Mouse (Mus musculus) liver, postnatal 0 days (tissue): ENCODE data around the gene Smarcd1. TPM values are rescaled to one million over a fixed set of nuclear protein-coding genes. Genes with fewer than 3 reads are reported as not detected.
A peak's percentile ranks its signal among the peaks of the same experiment; 100 is the strongest.

ENCODE experiments used
- ATAC-seq: fragments of 200-750 bp; cut with Nextera tagmentation; 2 replicates; pipeline ENCODE4 v1.8.0; 2017; ENCODE audit warnings: mild to moderate bottlenecking, moderate library complexity
- DNase-seq: peaks from one replicate; pipeline ENCODE4 v3.0.0-alpha.2; 2016
- H3K27ac ChIP-seq: fragments of 300-500 bp; sonication (generic); 2 replicates; pipeline ENCODE4 v1.5.1; 2014; ENCODE audit warnings: antibody characterized with exemption, moderate library complexity, mild to moderate bottlenecking, low read depth
- H3K27me3 ChIP-seq: fragments of 300-500 bp; sonication (generic); 2 replicates; pipeline ENCODE4 v1.6.1; 2014; ENCODE audit warnings: low read length, control low read depth, mixed read lengths; ENCODE audit not compliant: insufficient read depth
- H3K36me3 ChIP-seq: fragments of 300-500 bp; sonication (generic); replicated peaks from 2 replicates; pipeline ENCODE4 v1.6.1; 2014; ENCODE audit warnings: mild to moderate bottlenecking, control low read depth, low read length, moderate library complexity, mixed read lengths; ENCODE audit not compliant: insufficient read depth
- H3K4me1 ChIP-seq: fragments of 300-500 bp; sonication (generic); 2 replicates; pipeline ENCODE4 v1.6.1; 2014; ENCODE audit warnings: antibody characterized with exemption, mild to moderate bottlenecking, control low read depth; ENCODE audit not compliant: insufficient read depth
- H3K4me2 ChIP-seq: fragments of 300-500 bp; sonication (generic); 2 replicates; pipeline ENCODE4 v1.6.1; 2014; ENCODE audit warnings: low read depth, mild to moderate bottlenecking, low read length, moderate library complexity, mixed read lengths
- H3K4me3 ChIP-seq: fragments of 300-500 bp; sonication (generic); 2 replicates; pipeline ENCODE4 v1.5.1; 2014; ENCODE audit warnings: low read depth, low read length
- H3K9ac ChIP-seq: fragments of 300-500 bp; sonication (generic); replicated peaks from 2 replicates; pipeline ENCODE4 v1.6.1; 2014; ENCODE audit warnings: mild to moderate bottlenecking, moderate library complexity
- H3K9me3 ChIP-seq: fragments of 300-500 bp; sonication (generic); 2 replicates; pipeline ENCODE4 v1.6.1; 2016; ENCODE audit warnings: mild to moderate bottlenecking, control low read depth, low read length, mixed read lengths
- CTCF ChIP-seq: sonication (generic); IDR thresholded peaks from 2 replicates; pipeline ENCODE4 v1.5.1; 2016; ENCODE audit warnings: antibody characterized with exemption, low read depth
- EP300 ChIP-seq: IDR thresholded peaks from 2 replicates; pipeline ENCODE4 v1.6.1; 2016; ENCODE audit warnings: antibody characterized with exemption, low read depth, mild to moderate bottlenecking
- WGBS: fragments of 180-500 bp; shearing (Covaris S2); extraction: QIAGEN DNeasy Blood & Tissue Kit; methylation state at CpG from one replicate; pipeline ENCODE4 v1.1.7; 2014; ENCODE audit not compliant: insufficient replicate concordance; 5-methylcytosine and 5-hydroxymethylcytosine counted together
- polyA plus RNA-seq: library from polyadenylated mRNA; unstranded; fragments of >200 nt; fragmentation: Nextera tagmentation; extraction: Ambion mirVana; gene quantifications from 2 replicates; pipeline ENCODE4 v1.2.1, GENCODE M21; 2015

Smarcd1 gene
- polyA plus RNA-seq, 1 experiment from 2014 or later, result 5.3 TPM

GRCm38 (mm10) chr15:99662371-99662770 lies 39.6 kb upstream of the Smarcd1 start:
- ATAC-seq, result no peak
- peaks cover 32% of the 10 kb centered on the region for H3K27me3 ChIP-seq
- DNase-seq, result no peak
- H3K9ac ChIP-seq, result no peak overlapping the region
- H3K36me3 ChIP-seq, result no peaks in the 10 kb centered on the region
- no peak for TF ChIP-seq EP300
- no peak overlapping the region for H3K27ac ChIP-seq
- peaks cover 16% of the 10 kb centered on the region for H3K4me1 ChIP-seq
- H3K4me3 ChIP-seq, result no peak overlapping the region
- no peak overlapping the region for H3K4me2 ChIP-seq
- 36% methylated on average over 7 of the region's 7 CpGs for WGBS
- 0 out of 2 replicates have a peak, but pooled peaks cover under 1% of the 10 kb centered on the region for H3K9me3 ChIP-seq

GRCm38 (mm10) chr15:99663964-99664599 lies 37.8 kb upstream of the Smarcd1 start:
- Histone ChIP-seq H3K36me3 (no peaks in the 10 kb centered on the region), H3K9me3 (0 out of 2 replicates have a peak, but pooled peaks cover 2% of the 10 kb centered on the region), H3K4me3 (peak overlapping the region; percentile 45), H3K9ac (peak overlapping the region; percentile 54), H3K4me2 (peak overlapping the region; percentile 90), H3K4me1 (peaks cover 16% of the 10 kb centered on the region), H3K27ac (0 out of 2 replicates have a peak overlapping the region, but pooled peaks have one; percentile 22), H3K27me3 (peaks cover 41% of the 10 kb centered on the region)
- ATAC-seq (no peak; the same call in 1 of the 2 replicates), DNase-seq (no peak)
- WGBS, result 4% methylated on average over 17 of the region's 17 CpGs
- TF ChIP-seq CTCF (no peak), EP300 (no peak)

- peaks cover 16% of the 10 kb centered on the region for H3K4me1 ChIP-seq
- H3K9me3 ChIP-seq, result 0 out of 2 replicates have a peak, but pooled peaks cover 2% of the 10 kb centered on the region
- H3K9ac ChIP-seq, result peak overlapping the region; percentile 54
- peak overlapping the region; percentile 90 for H3K4me2 ChIP-seq
- WGBS, result 2% methylated on average over 39 of the region's 52 CpGs
- H3K27ac ChIP-seq, result peak overlapping the region; percentile 35; the same call in 1 of the 2 replicates
- peak overlapping the region; percentile 45 for H3K4me3 ChIP-seq
- no peaks in the 10 kb centered on the region for H3K36me3 ChIP-seq
- H3K27me3 ChIP-seq, result peaks cover 48% of the 10 kb centered on the region
- TF ChIP-seq EP300 (peak; percentile 95), CTCF (no peak)
- ATAC-seq (peak; percentile 92), DNase-seq (peak; percentile 83)
Observed at GRCm38 (mm10) chr15:99664600-99665451, 37.1 kb upstream of the Smarcd1 start.

- H3K4me1 ChIP-seq, result peaks cover 20% of the 10 kb centered on the region
- no peak for DNase-seq
- H3K9me3 ChIP-seq, result 0 out of 2 replicates have a peak, but pooled peaks cover 2% of the 10 kb centered on the region
- no peak for ATAC-seq
- peaks cover 74% of the 10 kb centered on the region for H3K27me3 ChIP-seq
- 93% methylated on average over 2 of the region's 2 CpGs for WGBS
- H3K9ac ChIP-seq, result no peak overlapping the region
- H3K4me2 ChIP-seq, result no peak overlapping the region
- TF ChIP-seq CTCF (0 out of 2 replicates have a peak, but pooled peaks have one; percentile 3), EP300 (no peak)
- no peak overlapping the region for H3K27ac ChIP-seq
- no peak overlapping the region for H3K4me3 ChIP-seq
- H3K36me3 ChIP-seq, result no peaks in the 10 kb centered on the region
Observed at GRCm38 (mm10) chr15:99667544-99667943, 34.4 kb upstream of the Smarcd1 start.

GRCm38 (mm10) chr15:99668881-99669280 lies 33.0 kb upstream of the Smarcd1 start:
- Histone ChIP-seq H3K4me1 (peaks cover 18% of the 10 kb centered on the region), H3K9ac (no peak overlapping the region), H3K27ac (no peak overlapping the region), H3K36me3 (no peaks in the 10 kb centered on the region), H3K4me3 (no peak overlapping the region), H3K9me3 (0 out of 2 replicates have a peak, but pooled peaks cover 2% of the 10 kb centered on the region), H3K4me2 (no peak overlapping the region), H3K27me3 (peaks cover 85% of the 10 kb centered on the region)
- 4% methylated on average over 12 of the region's 12 CpGs for WGBS
- no peak for ATAC-seq
- no peak for TF ChIP-seq EP300
- TF ChIP-seq CTCF, result peak; percentile 97
- DNase-seq, result peak; percentile 79

- H3K4me3 ChIP-seq, result no peak overlapping the region
- no peak for TF ChIP-seq CTCF
- no peak for TF ChIP-seq EP300
- H3K36me3 ChIP-seq, result no peaks in the 10 kb centered on the region
- H3K9ac ChIP-seq, result no peak overlapping the region
- no peak for ATAC-seq
- no peak for DNase-seq
- 0% methylated on average over 1 of the region's 1 CpGs for WGBS
- no peak overlapping the region for H3K27ac ChIP-seq
- peaks cover 81% of the 10 kb centered on the region for H3K27me3 ChIP-seq
- H3K9me3 ChIP-seq, result 0 out of 2 replicates have a peak, but pooled peaks cover 2% of the 10 kb centered on the region
- peaks cover 13% of the 10 kb centered on the region for H3K4me1 ChIP-seq
- no peak overlapping the region for H3K4me2 ChIP-seq
Observed at GRCm38 (mm10) chr15:99669392-99669791, 32.5 kb upstream of the Smarcd1 start.
